Mouse (Mus musculus) midbrain, embryonic 15.5 days (tissue): Measurements from ENCODE around the gene Mfn1. TPM values are rescaled to one million over a fixed set of nuclear protein-coding genes. Genes with fewer than 3 reads are reported as not detected.

Experiments used
- ATAC-seq: fragments of 200-750 bp; cut with Nextera tagmentation; replicated peaks from 2 replicates; pipeline ENCODE4 v1.8.0; 2017; ENCODE audit warnings: moderate TSS enrichment
- H3K27ac ChIP-seq: fragments of 300-500 bp; sonication (generic); 2 replicates; pipeline ENCODE4 v1.5.1; 2015; ENCODE audit warnings: mild to moderate bottlenecking, inconsistent platforms
- H3K27me3 ChIP-seq: fragments of 300-500 bp; sonication (generic); replicated peaks from 2 replicates; pipeline ENCODE4 v1.6.1; 2015; ENCODE audit warnings: inconsistent platforms
- H3K36me3 ChIP-seq: fragments of 300-500 bp; sonication (generic); replicated peaks from 2 replicates; pipeline ENCODE4 v1.6.1; 2015; ENCODE audit warnings: inconsistent platforms
- H3K4me1 ChIP-seq: fragments of 300-500 bp; sonication (generic); 2 replicates; pipeline ENCODE4 v1.6.1; 2015; ENCODE audit warnings: inconsistent platforms
- H3K4me2 ChIP-seq: fragments of 300-500 bp; sonication (generic); 2 replicates; pipeline ENCODE4 v1.6.1; 2015; ENCODE audit warnings: inconsistent platforms, mild to moderate bottlenecking, moderate library complexity
- H3K4me3 ChIP-seq: fragments of 300-500 bp; sonication (generic); 2 replicates; pipeline ENCODE4 v1.5.1; 2015; ENCODE audit warnings: mild to moderate bottlenecking, inconsistent platforms
- H3K9ac ChIP-seq: fragments of 300-500 bp; sonication (generic); 2 replicates; pipeline ENCODE4 v1.6.1; 2015; ENCODE audit warnings: mild to moderate bottlenecking, inconsistent platforms
- H3K9me3 ChIP-seq: fragments of 300-500 bp; sonication (generic); 2 replicates; pipeline ENCODE4 v1.6.1; 2016; ENCODE audit warnings: inconsistent platforms
- WGBS: fragments of 180-500 bp; shearing (Covaris S2); methylation state at CpG from one replicate; pipeline ENCODE4 v1.1.7; 2015; ENCODE audit warnings: mixed read lengths; 5-methylcytosine and 5-hydroxymethylcytosine counted together
- polyA plus RNA-seq: library from polyadenylated mRNA; unstranded; fragments of >200 nt; fragmentation: Nextera tagmentation; extraction: Ambion mirVana; gene quantifications from 2 replicates; pipeline ENCODE4 v1.2.1, GENCODE M21; 2015

The Mfn1 gene
- polyA plus RNA-seq, 1 experiment from 2014 or later = 34.1 TPM

DNA sequence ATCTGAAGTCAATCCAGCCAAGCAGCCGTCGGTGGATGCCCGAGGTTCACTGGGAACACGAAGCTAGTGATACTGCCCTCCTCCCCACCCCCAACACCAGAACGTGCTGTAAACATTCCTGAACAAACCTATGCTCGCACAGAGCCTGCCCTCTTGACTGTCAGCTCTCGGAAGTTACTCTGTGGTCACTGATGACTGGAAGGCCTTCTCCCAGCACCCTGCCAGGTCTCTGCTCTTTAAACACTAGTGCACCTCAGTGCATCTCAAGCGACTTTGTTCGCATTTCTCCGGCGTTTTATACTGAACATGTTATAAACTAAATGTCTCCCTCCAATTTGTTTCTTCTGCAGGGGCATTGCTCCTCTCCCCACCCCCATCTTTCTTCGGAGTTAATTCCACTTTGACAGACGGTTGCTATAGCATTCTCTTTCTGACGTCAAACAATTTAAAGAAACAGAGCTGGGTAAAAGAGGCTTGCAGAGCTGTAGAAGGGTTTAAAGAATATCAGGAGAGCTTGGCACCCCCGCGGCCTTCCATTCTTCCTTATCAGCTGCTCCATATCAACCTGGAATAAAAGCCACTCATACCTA is 87.9 kb downstream of the Mfn1 start:
- WGBS = 17% methylated on average over 16 of the region's 16 CpGs
- no peaks in the 10 kb centered on the region for H3K36me3 ChIP-seq
- peak overlapping the region; percentile 65 for H3K9ac ChIP-seq
- H3K27me3 ChIP-seq = no peaks in the 10 kb centered on the region
- H3K4me2 ChIP-seq = peak overlapping the region; percentile 56
- peak; percentile 17; the same call in 1 of the 2 replicates for ATAC-seq
- peak overlapping the region; percentile 77 for H3K27ac ChIP-seq
- peaks cover 10% of the 10 kb centered on the region for H3K4me1 ChIP-seq
- peak overlapping the region; percentile 71 for H3K4me3 ChIP-seq
- no peaks in the 10 kb centered on the region for H3K9me3 ChIP-seq

- no peak overlapping the region for H3K27ac ChIP-seq
- H3K9ac ChIP-seq = no peak overlapping the region
- 91% methylated on average over 1 of the region's 1 CpGs for WGBS
- no peak overlapping the region for H3K4me2 ChIP-seq
- no peaks in the 10 kb centered on the region for H3K36me3 ChIP-seq
- peaks cover 4% of the 10 kb centered on the region; the same call in 1 of the 2 replicates for H3K4me1 ChIP-seq
- no peak overlapping the region for H3K4me3 ChIP-seq
- H3K27me3 ChIP-seq = no peaks in the 10 kb centered on the region
- H3K9me3 ChIP-seq = no peaks in the 10 kb centered on the region
- no peak for ATAC-seq
These were observed 92.4 kb downstream of the Mfn1 start for GRCm38 (mm10) chr3:32621658-32622057.

DNA sequence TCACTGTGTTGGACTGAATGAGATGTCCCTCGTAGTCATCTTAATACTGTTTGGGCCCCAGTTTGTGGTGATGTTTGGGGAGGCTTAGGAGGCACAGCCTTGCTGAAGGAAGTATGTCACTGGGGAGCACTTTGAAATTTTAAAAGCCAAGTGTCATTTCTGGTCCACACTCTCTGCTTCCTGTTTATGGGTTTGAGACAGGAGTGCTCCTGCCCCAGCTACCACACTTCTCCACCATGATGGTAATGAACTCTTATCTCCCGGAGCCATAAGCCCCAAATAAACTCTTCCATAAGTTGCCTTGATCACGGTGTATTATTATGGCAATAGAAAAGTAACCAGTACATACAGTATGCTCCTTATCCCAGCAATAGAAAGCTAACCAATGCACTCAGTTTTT is 92.8 kb downstream of the Mfn1 start:
- no peaks in the 10 kb centered on the region for H3K36me3 ChIP-seq
- no peak overlapping the region for H3K9ac ChIP-seq
- H3K27me3 ChIP-seq = no peaks in the 10 kb centered on the region
- no peaks in the 10 kb centered on the region for H3K9me3 ChIP-seq
- no peak for ATAC-seq
- WGBS = 95% methylated on average over 3 of the region's 3 CpGs
- no peak overlapping the region for H3K27ac ChIP-seq
- no peak overlapping the region for H3K4me2 ChIP-seq
- peaks cover 3% of the 10 kb centered on the region; the same call in 1 of the 2 replicates for H3K4me1 ChIP-seq
- no peak overlapping the region for H3K4me3 ChIP-seq

- Histone ChIP-seq H3K27me3 (no peaks in the 10 kb centered on the region), H3K9me3 (no peaks in the 10 kb centered on the region), H3K9ac (no peak overlapping the region), H3K4me3 (no peak overlapping the region), H3K4me1 (no peaks in the 10 kb centered on the region), H3K27ac (no peak overlapping the region), H3K4me2 (no peak overlapping the region), H3K36me3 (no peaks in the 10 kb centered on the region)
- no peak for ATAC-seq
- WGBS = 83% methylated on average over 7 of the region's 7 CpGs
These were observed 98.9 kb downstream of the Mfn1 start for GRCm38 (mm10) chr3:32628141-32628540.

Other genes starting within 250 kb of the Mfn1 start
- gene Zmat3, start 163.5 kb upstream of the Mfn1 start, polyA plus RNA-seq = 7.0 and 8.0 TPM in 2 replicates
- gene Pik3ca, start 131.8 kb upstream of the Mfn1 start, polyA plus RNA-seq = 12.8 and 13.6 TPM in 2 replicates
- 0.19 and 0.22 TPM in 2 replicates for gene Kcnmb3, start 37.2 kb upstream of the Mfn1 start, polyA plus RNA-seq
- gene Zfp639, start 19.2 kb upstream of the Mfn1 start, polyA plus RNA-seq = 37.5 and 38.7 TPM in 2 replicates
- gene Gnb4, start 87.1 kb downstream of the Mfn1 start, polyA plus RNA-seq = 86.4 and 90.4 TPM in 2 replicates
- 67.7 and 75.9 TPM in 2 replicates for gene Actl6a, start 176.8 kb downstream of the Mfn1 start, polyA plus RNA-seq
- gene Ndufb5, start 207.5 kb downstream of the Mfn1 start, polyA plus RNA-seq = 268 and 273 TPM in 2 replicates
- gene Mrpl47, start 208.1 kb downstream of the Mfn1 start, polyA plus RNA-seq = 27.0 and 28.6 TPM in 2 replicates